Mouse (Mus musculus): ENCODE measurements around the gene Cbln1. TPM values are rescaled to one million over a fixed set of nuclear protein-coding genes. Genes with fewer than 3 reads are reported as not detected.

Gene Cbln1
- polyA plus RNA-seq, 1 experiment, result 0.12 TPM

DNA sequence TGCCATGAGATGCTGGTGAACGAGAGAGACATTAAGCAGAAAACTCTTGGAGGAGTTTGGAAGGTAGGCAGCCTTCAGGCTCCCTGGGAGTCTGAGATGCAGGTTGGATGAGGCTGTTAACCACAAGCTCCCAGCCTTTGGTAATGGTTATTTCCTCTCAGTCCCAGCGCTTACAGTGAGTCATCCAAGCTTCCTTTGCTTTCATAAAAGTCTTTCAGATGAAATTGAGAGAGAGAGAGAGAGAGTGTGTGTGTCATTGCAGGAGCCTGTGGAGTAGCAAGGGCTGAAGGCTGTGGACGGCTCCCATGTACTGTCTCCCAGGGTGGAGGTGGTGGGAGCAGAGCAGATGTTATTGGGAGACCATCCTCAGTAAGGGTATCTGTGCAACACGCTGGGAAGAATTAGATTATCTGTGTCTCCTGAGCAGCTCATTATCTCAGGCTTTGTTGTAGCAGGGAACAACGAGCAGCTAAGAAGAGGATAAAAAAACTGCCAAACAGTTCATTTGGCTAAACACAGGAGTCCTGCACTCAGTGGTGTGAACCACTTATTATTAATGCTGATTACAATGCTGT is 17.5 kb upstream of the Cbln1 start:
- H3K79me2 ChIP-seq (ENCODE audit: control insufficient read depth, insufficient read depth), result no peaks in the 10 kb centered on the region
- no peaks in the 10 kb centered on the region for H3K27me3 ChIP-seq (ENCODE audit: control insufficient read depth, insufficient read depth, insufficient read length)
- no peak overlapping the region for H3K4me3 ChIP-seq (ENCODE audit: insufficient read depth, poor library complexity, severe bottlenecking)
- H3K36me3 ChIP-seq (ENCODE audit: control insufficient read depth, insufficient read depth), result no peaks in the 10 kb centered on the region
- H3K79me3 ChIP-seq (ENCODE audit: low read depth), result no peaks in the 10 kb centered on the region
- TF ChIP-seq USF1 (IDR thresholded peaks at IDR 0.05; ENCODE audit: low read depth) (no peak), MYOD1 (IDR thresholded peaks at IDR 0.05; ENCODE audit: control insufficient read depth, insufficient read length, low read depth) (no peak), MAX (IDR thresholded peaks at IDR 0.05) (no peak), CEBPB (IDR thresholded peaks at IDR 0.05; ENCODE audit: low read depth) (no peak), CTCF (IDR thresholded peaks at IDR 0.05; ENCODE audit: control insufficient read depth, insufficient read depth, insufficient read length) (no peak), MYOG (IDR thresholded peaks at IDR 0.05; ENCODE audit: control insufficient read depth, extremely low read depth, insufficient read length) (no peak), FOSL1 (IDR thresholded peaks at IDR 0.05; ENCODE audit: insufficient read depth, low read length, poor library complexity, severe bottlenecking) (no peak)
- H3ac ChIP-seq (ENCODE audit: control insufficient read depth, insufficient read length, low read depth), result no peak overlapping the region

DNA sequence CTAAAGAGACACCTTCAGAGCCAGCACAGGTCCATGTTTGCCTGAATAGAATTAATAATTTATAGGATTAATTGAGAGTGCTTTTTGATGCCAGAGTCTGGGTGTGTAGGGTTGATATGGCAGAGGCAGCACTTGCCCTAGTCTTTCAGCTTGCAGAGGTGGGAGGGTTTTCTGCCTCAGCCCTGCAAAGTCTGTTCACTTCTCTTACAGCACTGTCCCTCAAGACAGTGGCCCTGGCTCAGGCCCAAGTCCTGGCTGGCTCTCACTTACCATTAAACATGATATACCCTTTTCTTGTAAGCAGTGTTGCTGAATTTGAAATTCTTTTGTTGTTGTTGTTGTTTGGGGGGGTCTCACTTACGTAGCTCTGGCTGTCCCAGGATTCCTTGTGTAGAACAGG is 9.0 kb upstream of the Cbln1 start:
- Histone ChIP-seq H3K79me2 (ENCODE audit: control insufficient read depth, insufficient read depth) (no peaks in the 10 kb centered on the region), H3K79me3 (ENCODE audit: low read depth) (no peaks in the 10 kb centered on the region), H3K4me3 (ENCODE audit: insufficient read depth, poor library complexity, severe bottlenecking) (no peak overlapping the region), H3K36me3 (ENCODE audit: control insufficient read depth, insufficient read depth) (no peaks in the 10 kb centered on the region), H3K27me3 (ENCODE audit: control insufficient read depth, insufficient read depth, insufficient read length) (peaks cover 5% of the 10 kb centered on the region), H3ac (ENCODE audit: control insufficient read depth, insufficient read length, low read depth) (no peak overlapping the region)
- TF ChIP-seq FOSL1 (IDR thresholded peaks at IDR 0.05; ENCODE audit: insufficient read depth, low read length, poor library complexity, severe bottlenecking), result no peak

DNA sequence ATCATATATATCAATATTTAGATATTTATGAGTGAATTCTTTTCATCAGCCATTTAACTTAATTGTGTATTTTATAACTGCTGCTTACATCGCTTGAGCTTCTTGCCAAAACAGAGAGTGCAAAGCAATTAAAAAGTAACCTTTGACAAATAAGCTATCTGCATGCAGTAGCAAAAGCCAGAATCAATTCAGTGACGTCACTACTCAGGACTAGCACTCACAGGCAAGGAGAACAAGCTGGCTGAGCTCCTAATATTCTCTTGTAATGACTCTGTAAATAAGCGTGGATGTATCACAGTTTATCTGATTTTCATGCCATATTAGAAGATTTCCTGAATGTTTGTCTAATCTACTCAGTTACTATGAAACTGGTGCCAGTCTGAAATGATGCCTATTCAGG is 5.8 kb upstream of the Cbln1 start:
- no peak overlapping the region for H3K4me3 ChIP-seq (ENCODE audit: insufficient read depth, poor library complexity, severe bottlenecking)
- H3ac ChIP-seq (ENCODE audit: control insufficient read depth, insufficient read length, low read depth), result no peak overlapping the region
- H3K79me2 ChIP-seq (ENCODE audit: control insufficient read depth, insufficient read depth), result no peaks in the 10 kb centered on the region
- H3K36me3 ChIP-seq (ENCODE audit: control insufficient read depth, insufficient read depth), result no peaks in the 10 kb centered on the region
- H3K27me3 ChIP-seq (ENCODE audit: control insufficient read depth, insufficient read depth, insufficient read length), result peaks cover 21% of the 10 kb centered on the region
- no peak for TF ChIP-seq USF1 (IDR thresholded peaks at IDR 0.05; ENCODE audit: low read depth)
- no peak for TF ChIP-seq MAX (IDR thresholded peaks at IDR 0.05)
- no peak for TF ChIP-seq MYOD1 (IDR thresholded peaks at IDR 0.05; ENCODE audit: control insufficient read depth, insufficient read length, low read depth)
- no peaks in the 10 kb centered on the region for H3K79me3 ChIP-seq (ENCODE audit: low read depth)

GRCm38 (mm10) chr8:87477102-87477645 is 4.8 kb upstream of the Cbln1 start:
- Histone ChIP-seq H3K36me3 (ENCODE audit: control insufficient read depth, insufficient read depth) (no peaks in the 10 kb centered on the region), H3K79me2 (ENCODE audit: control insufficient read depth, insufficient read depth) (no peaks in the 10 kb centered on the region), H3ac (ENCODE audit: control insufficient read depth, insufficient read length, low read depth) (no peak overlapping the region), H3K4me3 (ENCODE audit: insufficient read depth, poor library complexity, severe bottlenecking) (no peak overlapping the region), H3K27me3 (ENCODE audit: control insufficient read depth, insufficient read depth, insufficient read length) (peaks cover 24% of the 10 kb centered on the region), H3K79me3 (ENCODE audit: low read depth) (no peaks in the 10 kb centered on the region)
- TF ChIP-seq MAX (IDR thresholded peaks at IDR 0.05) (no peak), MYOG (IDR thresholded peaks at IDR 0.05; ENCODE audit: control insufficient read depth, extremely low read depth, insufficient read length) (no peak), MYOD1 (IDR thresholded peaks at IDR 0.05; ENCODE audit: control insufficient read depth, insufficient read length, low read depth) (no peak), CTCF (IDR thresholded peaks at IDR 0.05; ENCODE audit: control insufficient read depth, insufficient read depth, insufficient read length) (no peak), FOSL1 (IDR thresholded peaks at IDR 0.05; ENCODE audit: insufficient read depth, low read length, poor library complexity, severe bottlenecking) (no peak), CEBPB (IDR thresholded peaks at IDR 0.05; ENCODE audit: low read depth) (no peak), USF1 (IDR thresholded peaks at IDR 0.05; ENCODE audit: low read depth) (no peak)

GRCm38 (mm10) chr8:87475551-87475950 is 3.1 kb upstream of the Cbln1 start:
- H3K4me3 ChIP-seq (ENCODE audit: insufficient read depth, poor library complexity, severe bottlenecking), result no peak overlapping the region
- H3K79me2 ChIP-seq (ENCODE audit: control insufficient read depth, insufficient read depth), result no peaks in the 10 kb centered on the region
- H3K79me3 ChIP-seq (ENCODE audit: low read depth), result no peaks in the 10 kb centered on the region
- peaks cover 41% of the 10 kb centered on the region for H3K27me3 ChIP-seq (ENCODE audit: control insufficient read depth, insufficient read depth, insufficient read length)
- H3ac ChIP-seq (ENCODE audit: control insufficient read depth, insufficient read length, low read depth), result no peak overlapping the region
- TF ChIP-seq MAX (IDR thresholded peaks at IDR 0.05) (no peak), MYOD1 (IDR thresholded peaks at IDR 0.05; ENCODE audit: control insufficient read depth, insufficient read length, low read depth) (no peak), USF1 (IDR thresholded peaks at IDR 0.05; ENCODE audit: low read depth) (no peak), FOSL1 (IDR thresholded peaks at IDR 0.05; ENCODE audit: insufficient read depth, low read length, poor library complexity, severe bottlenecking) (no peak), CTCF (IDR thresholded peaks at IDR 0.05; ENCODE audit: control insufficient read depth, insufficient read depth, insufficient read length) (no peak), CEBPB (IDR thresholded peaks at IDR 0.05; ENCODE audit: low read depth) (no peak), MYOG (IDR thresholded peaks at IDR 0.05; ENCODE audit: control insufficient read depth, extremely low read depth, insufficient read length) (no peak)
- no peaks in the 10 kb centered on the region for H3K36me3 ChIP-seq (ENCODE audit: control insufficient read depth, insufficient read depth)

DNA sequence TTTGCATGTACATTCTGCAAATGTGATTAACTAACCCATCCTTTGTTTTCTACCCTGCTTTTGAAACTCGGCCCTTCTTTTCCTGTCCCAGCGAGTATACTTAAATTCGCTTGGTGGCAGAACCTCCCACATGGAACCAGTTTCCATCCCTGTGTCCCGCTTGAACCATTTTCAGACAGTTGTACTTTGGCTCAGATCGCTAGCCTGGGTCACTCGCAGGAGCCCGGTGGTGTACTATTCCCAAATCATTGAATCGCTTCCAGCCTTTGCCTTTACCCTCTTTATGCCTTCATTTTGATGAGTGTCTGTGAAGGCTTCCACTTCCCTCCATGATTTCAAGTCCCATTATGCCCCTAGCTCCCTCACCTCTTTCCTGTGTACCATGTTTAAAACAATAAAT is 2.0 kb upstream of the Cbln1 start:
- no peak overlapping the region for H3ac ChIP-seq (ENCODE audit: control insufficient read depth, insufficient read length, low read depth)
- H3K36me3 ChIP-seq (ENCODE audit: control insufficient read depth, insufficient read depth), result no peaks in the 10 kb centered on the region
- no peak overlapping the region for H3K4me3 ChIP-seq (ENCODE audit: insufficient read depth, poor library complexity, severe bottlenecking)
- no peaks in the 10 kb centered on the region for H3K79me2 ChIP-seq (ENCODE audit: control insufficient read depth, insufficient read depth)
- TF ChIP-seq CTCF (IDR thresholded peaks at IDR 0.05; ENCODE audit: control insufficient read depth, insufficient read depth, insufficient read length), result no peak
- no peak for TF ChIP-seq MAX (IDR thresholded peaks at IDR 0.05)
- peaks cover 52% of the 10 kb centered on the region for H3K27me3 ChIP-seq (ENCODE audit: control insufficient read depth, insufficient read depth, insufficient read length)
- H3K79me3 ChIP-seq (ENCODE audit: low read depth), result no peaks in the 10 kb centered on the region

Data from C2C12 (cell line).